Mouse (Mus musculus): Measurements from ENCODE around the gene Cd46. TPM values are rescaled to one million over a fixed set of nuclear protein-coding genes. Genes with fewer than 3 reads are reported as not detected.

Gene Cd46
- polyA plus RNA-seq, 1 experiment from 2014 or later = 1.1 TPM

DNA sequence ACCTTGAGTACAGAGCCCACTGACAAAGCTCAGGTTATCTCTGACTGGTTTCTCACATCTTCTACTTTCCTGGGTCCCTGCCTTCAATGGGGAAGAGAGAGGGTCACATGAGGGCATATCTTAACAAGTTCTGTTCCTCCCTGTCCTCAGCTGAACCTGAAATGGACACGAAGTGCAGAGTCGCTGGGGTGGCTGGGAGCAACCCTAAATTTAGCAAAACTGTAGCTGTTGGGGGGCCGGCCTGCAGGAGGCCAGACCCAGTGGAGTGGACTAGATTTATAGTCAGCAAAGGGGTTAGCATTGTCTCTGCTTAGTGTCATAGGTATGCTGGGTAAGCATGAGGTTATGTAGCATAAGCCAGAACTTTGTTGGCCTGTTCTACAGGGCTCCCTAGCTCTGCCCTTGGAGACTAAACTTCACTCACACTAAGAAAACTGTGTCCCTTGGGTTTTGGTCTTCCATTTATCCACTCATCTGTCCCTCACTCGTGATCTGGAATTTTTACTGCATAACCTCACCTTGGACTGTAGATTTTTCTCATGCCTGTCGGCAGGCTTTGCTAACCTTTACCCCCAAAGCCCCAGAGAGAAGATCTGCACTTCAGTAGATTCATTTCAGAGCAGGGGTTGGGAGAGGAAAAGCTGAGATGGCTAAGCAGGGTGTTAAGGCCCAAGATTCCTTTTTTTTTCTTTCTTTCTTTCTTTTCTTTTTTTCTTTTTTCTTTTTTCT lies 99.3 kb downstream of the Cd46 start:
- H3K9me3 ChIP-seq (ENCODE audit: control insufficient read depth, low read length) = no peaks in the 10 kb centered on the region
- no peak overlapping the region for H3K9ac ChIP-seq (ENCODE audit: low read depth, low read length)
- H3K4me2 ChIP-seq (ENCODE audit: low read length) = no peak overlapping the region
- no peak overlapping the region for H3K4me3 ChIP-seq (ENCODE audit: low read length)
- no peak overlapping the region for H3K27ac ChIP-seq (ENCODE audit: low read depth, low read length)
- H3K27me3 ChIP-seq (replicated peaks; ENCODE audit: control insufficient read depth, insufficient read depth, low read length) = no peaks in the 10 kb centered on the region
- H3K4me1 ChIP-seq (ENCODE audit: control insufficient read depth, insufficient read depth, low read depth, low read length) = no peaks in the 10 kb centered on the region
- H3K36me3 ChIP-seq (ENCODE audit: control insufficient read depth, insufficient read depth, low read length) = no peaks in the 10 kb centered on the region
- 81% methylated on average over 5 of the region's 5 CpGs for WGBS
- ATAC-seq = no peak

DNA sequence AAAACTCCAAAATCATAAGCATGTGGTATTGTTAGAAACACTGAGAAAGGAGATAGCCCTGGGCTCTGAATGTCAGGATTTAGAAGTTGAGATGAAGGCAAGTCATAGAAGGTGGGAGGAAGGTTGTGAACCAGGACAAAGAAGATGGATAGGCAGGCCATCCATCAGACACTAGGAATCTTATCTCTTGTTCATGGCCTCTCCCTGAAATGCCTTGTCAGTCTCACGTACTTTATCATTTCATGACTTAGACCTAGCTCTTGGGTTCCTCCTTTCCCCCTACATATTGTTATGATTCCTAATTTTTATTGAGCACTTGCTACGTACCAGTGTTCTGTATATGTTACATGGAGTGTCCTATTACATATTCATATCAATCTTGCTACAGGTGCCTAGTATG lies 100.4 kb downstream of the Cd46 start:
- H3K4me1 ChIP-seq (ENCODE audit: control insufficient read depth, insufficient read depth, low read depth, low read length) = no peaks in the 10 kb centered on the region
- ATAC-seq = no peak
- no peak overlapping the region for H3K27ac ChIP-seq (ENCODE audit: low read depth, low read length)
- H3K9me3 ChIP-seq (ENCODE audit: control insufficient read depth, low read length) = no peaks in the 10 kb centered on the region
- no peak overlapping the region for H3K4me3 ChIP-seq (ENCODE audit: low read length)
- no peak overlapping the region for H3K4me2 ChIP-seq (ENCODE audit: low read length)
- H3K36me3 ChIP-seq (ENCODE audit: control insufficient read depth, insufficient read depth, low read length) = no peaks in the 10 kb centered on the region
- 93% methylated on average over 2 of the region's 2 CpGs for WGBS
- H3K9ac ChIP-seq (ENCODE audit: low read depth, low read length) = no peak overlapping the region
- H3K27me3 ChIP-seq (replicated peaks; ENCODE audit: control insufficient read depth, insufficient read depth, low read length) = no peaks in the 10 kb centered on the region

DNA sequence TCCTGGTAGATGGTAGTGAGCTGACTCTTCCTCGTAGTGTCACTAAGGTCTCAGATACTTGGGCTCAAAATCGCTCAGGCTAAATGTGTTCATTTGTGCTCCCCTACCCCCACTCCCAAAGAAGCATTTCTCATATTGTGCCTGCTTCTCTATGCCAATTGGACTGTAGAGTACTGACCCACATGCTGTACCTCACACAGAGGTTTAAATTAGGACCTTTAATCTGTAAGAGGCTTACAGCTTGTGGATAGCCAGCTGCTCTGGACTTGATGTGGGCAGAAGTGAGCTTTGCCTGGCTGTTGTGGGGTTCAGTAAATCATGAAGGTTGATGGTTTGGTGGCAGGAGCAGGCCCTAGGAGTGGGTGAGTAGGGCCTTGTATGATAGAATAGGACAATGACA lies 101.1 kb downstream of the Cd46 start:
- no peak overlapping the region for H3K4me2 ChIP-seq (ENCODE audit: low read length)
- no peak overlapping the region for H3K9ac ChIP-seq (ENCODE audit: low read depth, low read length)
- H3K36me3 ChIP-seq (ENCODE audit: control insufficient read depth, insufficient read depth, low read length) = no peaks in the 10 kb centered on the region
- WGBS = 89% methylated on average over 2 of the region's 2 CpGs
- no peaks in the 10 kb centered on the region for H3K4me1 ChIP-seq (ENCODE audit: control insufficient read depth, insufficient read depth, low read depth, low read length)
- H3K4me3 ChIP-seq (ENCODE audit: low read length) = no peak overlapping the region
- H3K27ac ChIP-seq (ENCODE audit: low read depth, low read length) = no peak overlapping the region
- H3K27me3 ChIP-seq (replicated peaks; ENCODE audit: control insufficient read depth, insufficient read depth, low read length) = no peaks in the 10 kb centered on the region
- no peaks in the 10 kb centered on the region for H3K9me3 ChIP-seq (ENCODE audit: control insufficient read depth, low read length)
- no peak for ATAC-seq

DNA sequence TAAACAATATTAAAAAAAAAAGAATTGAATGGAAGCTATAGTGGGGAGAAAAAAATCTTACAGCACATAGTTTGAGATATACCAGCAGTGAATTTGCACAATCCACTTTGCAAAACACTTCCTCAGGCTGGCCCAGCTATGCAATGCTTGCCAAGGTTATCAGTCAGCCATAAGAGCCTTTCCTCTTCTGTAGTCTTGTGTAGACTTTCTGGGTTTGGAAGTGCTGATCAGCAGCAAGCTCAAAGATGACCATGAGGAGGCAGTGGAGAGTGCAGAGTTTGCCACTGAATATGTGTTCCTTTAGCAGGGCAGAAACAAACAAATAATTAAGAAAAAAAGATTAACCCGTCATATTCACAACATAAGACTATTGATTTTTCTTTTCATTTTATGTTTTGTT lies 103.0 kb downstream of the Cd46 start:
- Histone ChIP-seq H3K4me2 (ENCODE audit: low read length) (no peak overlapping the region), H3K27me3 (replicated peaks; ENCODE audit: control insufficient read depth, insufficient read depth, low read length) (no peaks in the 10 kb centered on the region), H3K9me3 (ENCODE audit: control insufficient read depth, low read length) (no peaks in the 10 kb centered on the region), H3K4me3 (ENCODE audit: low read length) (no peak overlapping the region), H3K27ac (ENCODE audit: low read depth, low read length) (no peak overlapping the region), H3K4me1 (ENCODE audit: control insufficient read depth, insufficient read depth, low read depth, low read length) (no peaks in the 10 kb centered on the region), H3K9ac (ENCODE audit: low read depth, low read length) (no peak overlapping the region), H3K36me3 (ENCODE audit: control insufficient read depth, insufficient read depth, low read length) (no peaks in the 10 kb centered on the region)
- 100% methylated on average over 1 of the region's 1 CpGs for WGBS
- no peak for ATAC-seq

MicroRNAs within 50 kb of the gene (microRNA counts, 519-probe panel; counts per million panel counts)
- microRNA mmu-miR-29b (2,369 counts per million, percentile 56 among the panel's probes with 10 or more counts), microRNA mmu-miR-29c (3,104 counts per million, percentile 83 among the panel's probes with 10 or more counts)

Small RNA genes within 50 kb of the gene (microRNA-seq; reads per million reads assigned to microRNA genes)
- gene Mir29b-2 (3.5 reads per million, percentile 10 among the genes with 10 or more reads in this experiment), gene Mir29c (167 reads per million, percentile 55 among the genes with 10 or more reads in this experiment)

Other genes starting within 250 kb of the Cd46 start
- 29.8 and 36.5 TPM in 2 replicates for gene Cd34, start 153.4 kb downstream of the Cd46 start, polyA plus RNA-seq (2015; fragmentation: Nextera tagmentation; extraction: Ambion mirVana)
- gene Cr1l, start 39.3 kb upstream of the Cd46 start, polyA plus RNA-seq (2015; fragmentation: Nextera tagmentation; extraction: Ambion mirVana) = 39.3 and 42.5 TPM in 2 replicates
- gene Cr2, start 84.5 kb upstream of the Cd46 start, polyA plus RNA-seq (2015; fragmentation: Nextera tagmentation; extraction: Ambion mirVana) = 0.72 and 0.74 TPM in 2 replicates

Data from hindbrain, embryonic 16.5 days (tissue).